Mouse (Mus musculus) heart, embryonic 15.5 days (tissue): Measurements from ENCODE around the gene Aspdh. TPM values are rescaled to one million over a fixed set of nuclear protein-coding genes. Genes with fewer than 3 reads are reported as not detected.
A peak's percentile ranks its signal among the peaks of the same experiment; 100 is the strongest.

Source experiments
- ATAC-seq: fragments of 200-750 bp; cut with Nextera tagmentation; replicated peaks from 2 replicates; pipeline ENCODE4 v1.8.0; 2017; ENCODE audit warnings: low read depth, moderate TSS enrichment; ENCODE audit not compliant: insufficient number of reproducible peaks, insufficient read depth, low FRiP score
- H3K27ac ChIP-seq: fragments of 300-500 bp; sonication (generic); 2 replicates; pipeline ENCODE4 v1.5.1; 2015; ENCODE audit warnings: mild to moderate bottlenecking, inconsistent platforms
- H3K27me3 ChIP-seq: fragments of 300-500 bp; sonication (generic); 2 replicates; pipeline ENCODE4 v1.6.1; 2015; ENCODE audit warnings: inconsistent platforms
- H3K36me3 ChIP-seq: fragments of 300-500 bp; sonication (generic); 2 replicates; pipeline ENCODE4 v1.6.1; 2015; ENCODE audit warnings: mild to moderate bottlenecking, inconsistent platforms
- H3K4me1 ChIP-seq: fragments of 300-500 bp; sonication (generic); replicated peaks from 2 replicates; pipeline ENCODE4 v1.6.1; 2015; ENCODE audit warnings: inconsistent platforms
- H3K4me2 ChIP-seq: fragments of 300-500 bp; sonication (generic); 2 replicates; pipeline ENCODE4 v1.6.1; 2015; ENCODE audit warnings: inconsistent platforms, mild to moderate bottlenecking, moderate library complexity
- H3K4me3 ChIP-seq: fragments of 300-500 bp; sonication (generic); 2 replicates; pipeline ENCODE4 v1.5.1; 2015; ENCODE audit warnings: mild to moderate bottlenecking, inconsistent platforms
- H3K9ac ChIP-seq: fragments of 300-500 bp; sonication (generic); 2 replicates; pipeline ENCODE4 v1.6.1; 2015; ENCODE audit warnings: mild to moderate bottlenecking, inconsistent platforms
- H3K9me3 ChIP-seq: fragments of 300-500 bp; sonication (generic); replicated peaks from 2 replicates; pipeline ENCODE4 v1.6.1; 2016; ENCODE audit warnings: inconsistent platforms
- WGBS: fragments of 180-500 bp; shearing (Covaris S2); methylation state at CpG from one replicate; pipeline ENCODE4 v1.1.7; 2015; ENCODE audit warnings: mixed read lengths; 5-methylcytosine and 5-hydroxymethylcytosine counted together
- polyA plus RNA-seq: library from polyadenylated mRNA; unstranded; fragments of >200 nt; fragmentation: Nextera tagmentation; extraction: Ambion mirVana; gene quantifications from 2 replicates; pipeline ENCODE4 v1.2.1, GENCODE M21; 2015

The Aspdh gene
- 0.43 and 0.74 TPM in 2 replicates for polyA plus RNA-seq

GRCm38 (mm10) chr7:44465111-44465510, at the start of gene Aspdh:
Gene Aspdh, plus strand, starts transcription at chr7:44465391.
- ATAC-seq = no peak
- Histone ChIP-seq H3K9ac (no peak within 1 kb of the TSS), H3K27ac (no peak within 1 kb of the TSS), H3K9me3 (no peaks in the 10 kb centered on the region), H3K4me1 (peaks cover 43% of the 10 kb centered on the region), H3K4me3 (no peak within 1 kb of the TSS), H3K27me3 (peaks cover 37% of the 10 kb centered on the region), H3K4me2 (no peak within 1 kb of the TSS), H3K36me3 (peaks cover 9% of the 10 kb centered on the region; the same call in 1 of the 2 replicates)
- 69% methylated on average over 2 of the region's 2 CpGs for WGBS

GRCm38 (mm10) chr7:44427666-44428065, 37.5 kb upstream of the Aspdh start:
- Histone ChIP-seq H3K9me3 (no peaks in the 10 kb centered on the region), H3K4me3 (no peak overlapping the region), H3K27me3 (peaks cover 64% of the 10 kb centered on the region), H3K36me3 (no peaks in the 10 kb centered on the region), H3K4me2 (peak overlapping the region; percentile 80), H3K9ac (no peak overlapping the region), H3K4me1 (peaks cover 18% of the 10 kb centered on the region), H3K27ac (no peak overlapping the region)
- 13% methylated on average over 8 of the region's 8 CpGs for WGBS
- ATAC-seq = no peak

GRCm38 (mm10) chr7:44428171-44428950, 36.8 kb upstream of the Aspdh start:
- H3K9ac ChIP-seq = no peak overlapping the region
- no peak for ATAC-seq
- WGBS = 2% methylated on average over 17 of the region's 38 CpGs

GRCm38 (mm10) chr7:44428968-44429521, 36.1 kb upstream of the Aspdh start, which contains the start of gene Lrrc4b:
Gene Lrrc4b, plus strand, starts transcription at chr7:44429018.
- ATAC-seq = no peak; the same call in 1 of the 2 replicates
- peaks cover 20% of the 10 kb centered on the region for H3K4me1 ChIP-seq
- H3K4me3 ChIP-seq = peak within 1 kb of the TSS; percentile 53
- WGBS = under 1% methylated on average over 34 of the region's 69 CpGs
- peak within 1 kb of the TSS; percentile 80 for H3K4me2 ChIP-seq
- H3K9ac ChIP-seq = peak within 1 kb of the TSS; percentile 43; the same call in 1 of the 2 replicates
- H3K36me3 ChIP-seq = no peaks in the 10 kb centered on the region
- H3K27me3 ChIP-seq = peaks cover 73% of the 10 kb centered on the region
- H3K9me3 ChIP-seq = no peaks in the 10 kb centered on the region
- no peak within 1 kb of the TSS for H3K27ac ChIP-seq

More at GRCm38 (mm10) chr7:44428171-44428950, 36.8 kb upstream of the Aspdh start:
- H3K27me3 ChIP-seq = peaks cover 67% of the 10 kb centered on the region
- no peak overlapping the region for H3K27ac ChIP-seq
- peak overlapping the region; percentile 53 for H3K4me3 ChIP-seq
- peak overlapping the region; percentile 80 for H3K4me2 ChIP-seq
- H3K4me1 ChIP-seq = peaks cover 18% of the 10 kb centered on the region
- no peaks in the 10 kb centered on the region for H3K9me3 ChIP-seq
- H3K36me3 ChIP-seq = no peaks in the 10 kb centered on the region

- Histone ChIP-seq H3K9ac (peak overlapping the region; percentile 10; the same call in 1 of the 2 replicates), H3K4me3 (peak overlapping the region; percentile 53), H3K36me3 (no peaks in the 10 kb centered on the region), H3K9me3 (no peaks in the 10 kb centered on the region), H3K4me1 (peaks cover 20% of the 10 kb centered on the region), H3K27ac (no peak overlapping the region), H3K27me3 (peaks cover 79% of the 10 kb centered on the region), H3K4me2 (peak overlapping the region; percentile 80)
- 3% methylated on average over 32 of the region's 32 CpGs for WGBS
- ATAC-seq = no peak
These were observed 35.4 kb upstream of the Aspdh start for GRCm38 (mm10) chr7:44429534-44430488.

GRCm38 (mm10) chr7:44432550-44432949, 32.6 kb upstream of the Aspdh start:
- H3K4me3 ChIP-seq = no peak overlapping the region
- 70% methylated on average over 6 of the region's 6 CpGs for WGBS
- ATAC-seq = no peak

GRCm38 (mm10) chr7:44433371-44433770, 31.8 kb upstream of the Aspdh start:
- H3K4me2 ChIP-seq = no peak overlapping the region
- 4% methylated on average over 7 of the region's 7 CpGs for WGBS
- no peaks in the 10 kb centered on the region for H3K36me3 ChIP-seq
- peaks cover 17% of the 10 kb centered on the region for H3K4me1 ChIP-seq
- peaks cover 74% of the 10 kb centered on the region for H3K27me3 ChIP-seq
- ATAC-seq = peak; percentile 15; the same call in 1 of the 2 replicates
- no peaks in the 10 kb centered on the region for H3K9me3 ChIP-seq
- H3K9ac ChIP-seq = no peak overlapping the region
- no peak overlapping the region for H3K4me3 ChIP-seq
- H3K27ac ChIP-seq = no peak overlapping the region

More at GRCm38 (mm10) chr7:44432550-44432949, 32.6 kb upstream of the Aspdh start:
- Histone ChIP-seq H3K27me3 (peaks cover 74% of the 10 kb centered on the region), H3K9me3 (no peaks in the 10 kb centered on the region), H3K9ac (no peak overlapping the region), H3K4me1 (peaks cover 20% of the 10 kb centered on the region), H3K36me3 (no peaks in the 10 kb centered on the region), H3K27ac (no peak overlapping the region), H3K4me2 (no peak overlapping the region)

GRCm38 (mm10) chr7:44434089-44434488, 31.1 kb upstream of the Aspdh start:
- peaks cover 70% of the 10 kb centered on the region for H3K27me3 ChIP-seq

GRCm38 (mm10) chr7:44435796-44436195, 29.4 kb upstream of the Aspdh start:
- H3K9ac ChIP-seq = no peak overlapping the region
- H3K4me2 ChIP-seq = no peak overlapping the region
- H3K4me3 ChIP-seq = no peak overlapping the region
- H3K36me3 ChIP-seq = no peaks in the 10 kb centered on the region
- no peak overlapping the region for H3K27ac ChIP-seq
- no peak for ATAC-seq
- peaks cover 69% of the 10 kb centered on the region for H3K27me3 ChIP-seq
- H3K4me1 ChIP-seq = 0 out of 2 replicates have a peak, but pooled peaks cover 2% of the 10 kb centered on the region
- 59% methylated on average over 5 of the region's 5 CpGs for WGBS
- H3K9me3 ChIP-seq = no peaks in the 10 kb centered on the region

More at GRCm38 (mm10) chr7:44434089-44434488, 31.1 kb upstream of the Aspdh start:
- H3K27ac ChIP-seq = no peak overlapping the region
- no peaks in the 10 kb centered on the region for H3K36me3 ChIP-seq
- H3K9ac ChIP-seq = no peak overlapping the region
- H3K4me3 ChIP-seq = no peak overlapping the region
- H3K4me2 ChIP-seq = no peak overlapping the region
- 67% methylated on average over 9 of the region's 9 CpGs for WGBS
- no peak for ATAC-seq
- no peaks in the 10 kb centered on the region for H3K9me3 ChIP-seq
- peaks cover 13% of the 10 kb centered on the region for H3K4me1 ChIP-seq

GRCm38 (mm10) chr7:44436267-44436666, 28.9 kb upstream of the Aspdh start:
- Histone ChIP-seq H3K4me1 (peaks cover 2% of the 10 kb centered on the region; the same call in 1 of the 2 replicates), H3K9me3 (no peaks in the 10 kb centered on the region), H3K27me3 (peaks cover 69% of the 10 kb centered on the region), H3K4me3 (no peak overlapping the region), H3K36me3 (no peaks in the 10 kb centered on the region), H3K27ac (no peak overlapping the region), H3K9ac (no peak overlapping the region), H3K4me2 (no peak overlapping the region)
- ATAC-seq = no peak
- 0% methylated on average over 1 of the region's 1 CpGs for WGBS
